Mouse (Mus musculus): ENCODE data around the gene Zfyve16. TPM values are rescaled to one million over a fixed set of nuclear protein-coding genes. Genes with fewer than 3 reads are reported as not detected.
A peak's percentile ranks its signal among the peaks of the same experiment; 100 is the strongest.

The Zfyve16 gene
- polyA plus RNA-seq (2016; fragmentation: Nextera tagmentation; extraction: Ambion mirVana): 10.0 and 10.1 TPM in 2 replicates

DNA sequence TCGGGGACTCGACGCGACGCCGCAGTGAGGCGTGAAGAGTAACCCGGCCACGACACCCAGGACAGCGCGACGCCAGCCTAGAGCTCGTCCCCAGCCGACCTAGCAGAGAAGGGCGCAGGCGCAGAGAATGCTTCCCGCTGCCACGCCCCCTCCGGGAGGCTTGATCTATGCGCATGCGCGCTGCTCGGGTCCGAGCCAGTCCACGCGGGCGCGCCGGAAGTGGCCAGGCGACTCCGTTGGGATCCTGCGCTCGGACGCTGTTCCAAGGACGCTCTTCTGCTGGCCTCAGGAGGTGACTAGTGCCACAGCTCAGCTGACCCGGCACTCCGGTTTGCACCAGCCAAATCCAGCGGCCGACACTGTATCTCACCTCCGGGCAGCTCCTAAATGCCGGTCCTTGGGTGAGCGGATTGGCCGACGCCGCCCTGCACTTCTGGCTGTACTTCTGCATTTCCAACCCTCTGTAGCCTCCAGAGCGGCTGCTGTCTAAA, at the start of gene Zfyve16:
Gene Zfyve16 (minus strand): TSS at position 148 of the 491 bp plus-strand sequence.
- Histone ChIP-seq H3K4me3 (peak within 1 kb of the TSS; percentile 76), H3K4me1 (peaks cover 7% of the 10 kb centered on the region; the same call in 1 of the 2 replicates), H3K27me3 (ENCODE audit: insufficient read depth, poor library complexity, severe bottlenecking) (no peaks in the 10 kb centered on the region), H3K27ac (peak within 1 kb of the TSS; percentile 97), H3K36me3 (0 out of 2 replicates have a peak, but pooled peaks cover 4% of the 10 kb centered on the region), H3K9me3 (no peaks in the 10 kb centered on the region)
- WGBS: under 1% methylated on average over 46 of the region's 46 CpGs
- DNase-seq (ENCODE audit: low spot score): peak; percentile 98

- no peak overlapping the region for H3K27ac ChIP-seq
- H3K9me3 ChIP-seq: no peaks in the 10 kb centered on the region
- no peak for DNase-seq (ENCODE audit: low spot score)
- H3K27me3 ChIP-seq (ENCODE audit: insufficient read depth, poor library complexity, severe bottlenecking): no peaks in the 10 kb centered on the region
- H3K36me3 ChIP-seq: no peaks in the 10 kb centered on the region
- H3K4me3 ChIP-seq: no peak overlapping the region
- peaks cover 6% of the 10 kb centered on the region for H3K4me1 ChIP-seq
- WGBS: 76% methylated on average over 4 of the region's 4 CpGs
These were observed 47.5 kb upstream of the Zfyve16 start for GRCm38 (mm10) chr13:92578210-92578609.

GRCm38 (mm10) chr13:92576688-92577087, 46.0 kb upstream of the Zfyve16 start:
- H3K4me3 ChIP-seq: no peak overlapping the region
- no peaks in the 10 kb centered on the region for H3K36me3 ChIP-seq
- no peak overlapping the region for H3K27ac ChIP-seq
- H3K9me3 ChIP-seq: no peaks in the 10 kb centered on the region
- peaks cover 6% of the 10 kb centered on the region for H3K4me1 ChIP-seq
- DNase-seq (ENCODE audit: low spot score): peak; percentile 64
- WGBS: 75% methylated on average over 6 of the region's 6 CpGs
- no peaks in the 10 kb centered on the region for H3K27me3 ChIP-seq (ENCODE audit: insufficient read depth, poor library complexity, severe bottlenecking)

DNA sequence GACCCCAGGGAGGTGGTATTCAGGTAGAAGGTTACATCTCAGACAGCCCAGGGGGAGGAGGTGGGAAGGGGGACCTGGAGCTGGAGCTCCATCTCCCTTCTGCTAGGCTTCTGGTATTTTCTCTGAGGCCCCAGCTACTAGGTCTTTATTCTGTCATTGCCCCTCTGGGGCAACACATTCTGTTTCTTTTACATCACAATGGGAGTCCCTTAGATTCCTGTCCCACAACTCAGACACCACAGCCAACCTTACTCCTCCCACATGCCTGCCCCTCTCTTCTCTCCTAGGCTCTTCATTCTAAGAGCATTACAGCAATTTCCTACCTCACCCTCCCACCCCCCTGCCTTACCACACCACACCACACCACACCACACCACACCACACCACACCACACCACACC, 45.4 kb upstream of the Zfyve16 start, which contains the start of gene Spz1:
Gene Spz1 (minus strand): TSS at position 101 of the 400 bp plus-strand sequence.
- Histone ChIP-seq H3K4me3 (no peak within 1 kb of the TSS), H3K36me3 (no peaks in the 10 kb centered on the region), H3K27ac (no peak within 1 kb of the TSS), H3K4me1 (peaks cover 8% of the 10 kb centered on the region), H3K27me3 (ENCODE audit: insufficient read depth, poor library complexity, severe bottlenecking) (no peaks in the 10 kb centered on the region), H3K9me3 (no peaks in the 10 kb centered on the region)
- no peak for DNase-seq (ENCODE audit: low spot score)

GRCm38 (mm10) chr13:92559429-92559828, 28.8 kb upstream of the Zfyve16 start:
- Histone ChIP-seq H3K27ac (no peak overlapping the region), H3K4me1 (peaks cover 8% of the 10 kb centered on the region), H3K36me3 (no peaks in the 10 kb centered on the region), H3K4me3 (no peak overlapping the region), H3K27me3 (ENCODE audit: insufficient read depth, poor library complexity, severe bottlenecking) (no peaks in the 10 kb centered on the region), H3K9me3 (no peaks in the 10 kb centered on the region)
- DNase-seq (ENCODE audit: low spot score): no peak
- 68% methylated on average over 5 of the region's 5 CpGs for WGBS

GRCm38 (mm10) chr13:92557229-92557628, 26.6 kb upstream of the Zfyve16 start:
- 53% methylated on average over 2 of the region's 2 CpGs for WGBS
- Histone ChIP-seq H3K27me3 (ENCODE audit: insufficient read depth, poor library complexity, severe bottlenecking) (no peaks in the 10 kb centered on the region), H3K4me1 (peaks cover 8% of the 10 kb centered on the region), H3K4me3 (no peak overlapping the region), H3K27ac (no peak overlapping the region), H3K9me3 (peaks cover 2% of the 10 kb centered on the region; the same call in 1 of the 2 replicates), H3K36me3 (no peaks in the 10 kb centered on the region)
- DNase-seq (ENCODE audit: low spot score): no peak

- no peak overlapping the region for H3K27ac ChIP-seq
- WGBS: 50% methylated on average over 8 of the region's 8 CpGs
These were observed 25.9 kb upstream of the Zfyve16 start for GRCm38 (mm10) chr13:92556458-92557126.

DNA sequence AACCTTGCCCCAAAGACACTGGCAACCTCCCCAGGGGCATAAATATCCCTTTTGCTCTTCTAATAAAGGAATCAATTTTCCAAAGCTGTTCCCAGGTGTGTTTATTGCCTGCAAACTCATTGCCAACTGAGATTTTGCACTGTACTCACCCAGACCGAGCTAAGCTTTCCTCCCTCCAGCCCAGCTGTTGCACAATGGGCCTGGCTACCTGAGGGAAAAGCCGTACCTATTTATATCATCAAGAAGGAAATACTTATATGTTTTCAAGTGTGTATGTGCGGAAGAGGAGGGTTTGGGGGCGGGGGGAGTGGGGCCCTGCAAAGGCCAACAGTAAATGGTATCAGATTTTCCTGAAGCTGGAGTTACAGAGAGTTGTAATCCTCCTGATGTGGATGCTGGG, 16.4 kb upstream of the Zfyve16 start:
- no peaks in the 10 kb centered on the region for H3K4me1 ChIP-seq
- H3K4me3 ChIP-seq: no peak overlapping the region
- no peaks in the 10 kb centered on the region for H3K27me3 ChIP-seq (ENCODE audit: insufficient read depth, poor library complexity, severe bottlenecking)
- H3K36me3 ChIP-seq: 0 out of 2 replicates have a peak, but pooled peaks cover 6% of the 10 kb centered on the region
- 85% methylated on average over 4 of the region's 4 CpGs for WGBS
- DNase-seq (ENCODE audit: low spot score): no peak
- no peak overlapping the region for H3K27ac ChIP-seq
- H3K9me3 ChIP-seq: peaks cover 24% of the 10 kb centered on the region

More at GRCm38 (mm10) chr13:92556458-92557126, 25.9 kb upstream of the Zfyve16 start:
- DNase-seq (ENCODE audit: low spot score): no peak
- H3K36me3 ChIP-seq: 0 out of 2 replicates have a peak, but pooled peaks cover 2% of the 10 kb centered on the region
- no peak overlapping the region for H3K4me3 ChIP-seq
- H3K9me3 ChIP-seq: peaks cover 7% of the 10 kb centered on the region; the same call in 1 of the 2 replicates
- no peaks in the 10 kb centered on the region for H3K27me3 ChIP-seq (ENCODE audit: insufficient read depth, poor library complexity, severe bottlenecking)
- peaks cover 8% of the 10 kb centered on the region for H3K4me1 ChIP-seq

DNA sequence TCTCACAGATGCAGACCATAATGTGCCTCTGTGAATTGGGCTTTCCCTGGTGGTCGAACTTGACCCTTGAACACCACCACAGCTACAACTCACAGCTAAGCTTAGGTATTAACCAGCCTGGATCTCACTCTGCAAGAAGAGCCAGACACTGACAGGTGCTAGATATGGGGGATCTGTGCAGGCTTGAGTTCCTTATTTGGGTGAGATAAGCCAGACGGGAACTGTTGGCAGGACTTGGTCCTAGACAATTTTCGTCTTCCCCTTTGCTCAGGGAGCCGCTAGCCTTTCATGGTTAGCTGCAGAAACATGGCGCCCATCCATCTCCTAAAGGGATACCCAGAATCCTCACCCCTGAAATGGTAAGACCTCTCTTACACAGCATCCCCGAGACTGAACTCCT, 10.3 kb upstream of the Zfyve16 start:
- DNase-seq (ENCODE audit: low spot score): no peak
- Histone ChIP-seq H3K4me3 (no peak overlapping the region), H3K27me3 (ENCODE audit: insufficient read depth, poor library complexity, severe bottlenecking) (no peaks in the 10 kb centered on the region), H3K27ac (no peak overlapping the region), H3K4me1 (no peaks in the 10 kb centered on the region), H3K36me3 (no peaks in the 10 kb centered on the region), H3K9me3 (no peaks in the 10 kb centered on the region)
- WGBS: 62% methylated on average over 6 of the region's 6 CpGs

GRCm38 (mm10) chr13:92539126-92539525, 8.5 kb upstream of the Zfyve16 start:
- no peak overlapping the region for H3K4me3 ChIP-seq
- no peaks in the 10 kb centered on the region for H3K27me3 ChIP-seq (ENCODE audit: insufficient read depth, poor library complexity, severe bottlenecking)
- 46% methylated on average over 4 of the region's 4 CpGs for WGBS
- no peaks in the 10 kb centered on the region for H3K4me1 ChIP-seq
- no peaks in the 10 kb centered on the region for H3K36me3 ChIP-seq
- H3K27ac ChIP-seq: no peak overlapping the region
- H3K9me3 ChIP-seq: no peaks in the 10 kb centered on the region
- no peak for DNase-seq (ENCODE audit: low spot score)

GRCm38 (mm10) chr13:92533801-92534200, 3.1 kb upstream of the Zfyve16 start:
- Histone ChIP-seq H3K4me3 (no peak overlapping the region), H3K4me1 (peaks cover 7% of the 10 kb centered on the region; the same call in 1 of the 2 replicates), H3K36me3 (no peaks in the 10 kb centered on the region), H3K27ac (no peak overlapping the region), H3K27me3 (ENCODE audit: insufficient read depth, poor library complexity, severe bottlenecking) (no peaks in the 10 kb centered on the region), H3K9me3 (no peaks in the 10 kb centered on the region)
- DNase-seq (ENCODE audit: low spot score): no peak
- 33% methylated on average over 2 of the region's 2 CpGs for WGBS

GRCm38 (mm10) chr13:92532216-92532615, 1.5 kb upstream of the Zfyve16 start:
- DNase-seq (ENCODE audit: low spot score): no peak
- Histone ChIP-seq H3K27ac (no peak overlapping the region), H3K9me3 (no peaks in the 10 kb centered on the region), H3K27me3 (ENCODE audit: insufficient read depth, poor library complexity, severe bottlenecking) (no peaks in the 10 kb centered on the region), H3K36me3 (no peaks in the 10 kb centered on the region), H3K4me1 (peaks cover 7% of the 10 kb centered on the region; the same call in 1 of the 2 replicates), H3K4me3 (no peak overlapping the region)
- 97% methylated on average over 2 of the region's 2 CpGs for WGBS

DNA sequence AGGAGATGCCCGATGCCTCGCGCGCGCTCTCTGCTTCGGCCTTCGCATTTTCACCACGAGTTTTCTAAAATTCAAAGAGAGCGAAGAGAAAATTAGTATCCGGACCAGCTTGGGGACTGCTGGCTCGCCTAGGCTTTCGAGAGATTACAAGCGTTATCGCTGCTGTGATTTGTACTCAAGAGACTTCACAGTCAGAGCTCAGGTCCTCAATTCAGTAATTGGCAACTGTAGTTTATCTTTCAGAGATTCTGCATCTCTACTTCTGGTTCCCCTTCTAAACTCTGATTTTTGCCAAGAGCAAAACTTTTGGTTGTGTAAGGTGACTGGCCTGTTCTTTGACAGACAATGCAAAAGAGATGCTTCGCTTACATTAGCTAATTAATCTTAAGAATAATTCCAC, 569 bp upstream of the Zfyve16 start:
- Histone ChIP-seq H3K9me3 (no peaks in the 10 kb centered on the region), H3K27me3 (ENCODE audit: insufficient read depth, poor library complexity, severe bottlenecking) (no peaks in the 10 kb centered on the region), H3K36me3 (0 out of 2 replicates have a peak, but pooled peaks cover 4% of the 10 kb centered on the region), H3K27ac (peak overlapping the region; percentile 97), H3K4me3 (peak overlapping the region; percentile 76), H3K4me1 (peaks cover 7% of the 10 kb centered on the region; the same call in 1 of the 2 replicates)
- WGBS: 5% methylated on average over 15 of the region's 15 CpGs
- no peak for DNase-seq (ENCODE audit: low spot score)
